Mouse (Mus musculus): Measurements from ENCODE around the gene Pamr1.

- TF ChIP-seq CTCF (IDR thresholded peaks at IDR 0.05) (no peak), EP300 (IDR thresholded peaks at IDR 0.05) (no peak)
These were observed 29.9 kb upstream of the Pamr1 start for GRCm38 (mm10) chr2:102519956-102520355.
